Mouse (Mus musculus): ENCODE measurements at regions not wholly inside any gene's neighbourhood (a gene's known extent, or its start where the extent isn't known, plus 50 kb on each side); places are given as distances from the start of the nearest gene placed in this dataset.

- H3K9ac ChIP-seq, result no peak overlapping the region
- no peaks in the 10 kb centered on the region for H3K9me3 ChIP-seq (replicated peaks)
- H3K27ac ChIP-seq, result no peak overlapping the region
- no peak overlapping the region for H3K4me3 ChIP-seq
- peaks cover 32% of the 10 kb centered on the region for H3K27me3 ChIP-seq
- ATAC-seq (replicated peaks; ENCODE audit: insufficient number of reproducible peaks, insufficient read depth, low FRiP score, low read depth), result no peak
- no peaks in the 10 kb centered on the region for H3K36me3 ChIP-seq
- no peaks in the 10 kb centered on the region for H3K4me1 ChIP-seq (replicated peaks)
- WGBS, result 32% methylated on average over 4 of the region's 4 CpGs
- H3K4me2 ChIP-seq, result no peak overlapping the region
Observed at GRCm38 (mm10) chr5:35332001-35332400, 53.9 kb downstream of the Adra2c start.

- H3K36me3 ChIP-seq, result no peaks in the 10 kb centered on the region
- ATAC-seq (replicated peaks; ENCODE audit: insufficient number of reproducible peaks, insufficient read depth, low FRiP score, low read depth), result 0 out of 2 replicates have a peak, but pooled peaks have one; percentile 25
- H3K4me2 ChIP-seq, result no peak overlapping the region
- no peak overlapping the region for H3K27ac ChIP-seq
- WGBS, result 82% methylated on average over 9 of the region's 9 CpGs
- H3K9me3 ChIP-seq (replicated peaks), result no peaks in the 10 kb centered on the region
- H3K27me3 ChIP-seq, result peaks cover 26% of the 10 kb centered on the region
- no peak overlapping the region for H3K4me3 ChIP-seq
- no peak overlapping the region for H3K9ac ChIP-seq
- H3K4me1 ChIP-seq (replicated peaks), result no peaks in the 10 kb centered on the region
Observed at GRCm38 (mm10) chr5:35334416-35335059, 54.4 kb upstream of the Hmx1 start.

DNA sequence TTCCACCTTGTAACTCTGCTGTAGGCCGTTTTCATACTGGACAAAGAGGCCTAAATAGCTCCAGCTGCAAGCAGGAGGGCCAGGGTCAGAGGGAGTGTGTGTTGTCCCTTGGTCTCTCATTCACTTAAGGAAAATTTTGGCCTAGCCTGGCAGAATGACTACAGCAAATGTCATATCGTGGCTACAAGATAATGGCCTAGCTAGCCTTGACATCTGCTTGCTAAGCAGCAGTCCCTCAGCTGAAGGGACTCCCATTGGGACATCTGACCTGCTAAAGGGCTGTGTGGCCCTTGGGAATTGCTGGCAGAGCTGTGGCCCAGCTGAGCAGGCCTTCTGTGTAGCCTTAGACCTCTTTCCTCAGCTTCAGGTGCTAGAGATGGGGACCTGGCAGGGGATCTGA lies 53.8 kb upstream of the Hmx1 start:
- Histone ChIP-seq H3K27me3 (peaks cover 26% of the 10 kb centered on the region), H3K9ac (no peak overlapping the region), H3K4me1 (replicated peaks) (no peaks in the 10 kb centered on the region)

More for the DNA sequence above, 53.8 kb upstream of the Hmx1 start:
- no peak overlapping the region for H3K4me3 ChIP-seq
- no peak for ATAC-seq (replicated peaks; ENCODE audit: insufficient number of reproducible peaks, insufficient read depth, low FRiP score, low read depth)
- 51% methylated on average over 2 of the region's 2 CpGs for WGBS
- H3K4me2 ChIP-seq, result no peak overlapping the region
- no peaks in the 10 kb centered on the region for H3K9me3 ChIP-seq (replicated peaks)
- H3K36me3 ChIP-seq, result no peaks in the 10 kb centered on the region
- H3K27ac ChIP-seq, result no peak overlapping the region

Measured in heart, embryonic 15.5 days (tissue).